Mouse (Mus musculus) CD8-positive naive resting alpha-beta T cell, adult 2 months (primary cell): ENCODE data around the gene Qpctl.
A peak's percentile ranks its signal among the peaks of the same experiment; 100 is the strongest.

Experiments used
- DNase-seq, 2 experiments: peaks; one replicate each; pipeline ENCODE4 v3.0.0; 2022; ENCODE audit warnings: low read depth in 2 of 2, low spot score in 2 of 2

Gene Qpctl

DNA sequence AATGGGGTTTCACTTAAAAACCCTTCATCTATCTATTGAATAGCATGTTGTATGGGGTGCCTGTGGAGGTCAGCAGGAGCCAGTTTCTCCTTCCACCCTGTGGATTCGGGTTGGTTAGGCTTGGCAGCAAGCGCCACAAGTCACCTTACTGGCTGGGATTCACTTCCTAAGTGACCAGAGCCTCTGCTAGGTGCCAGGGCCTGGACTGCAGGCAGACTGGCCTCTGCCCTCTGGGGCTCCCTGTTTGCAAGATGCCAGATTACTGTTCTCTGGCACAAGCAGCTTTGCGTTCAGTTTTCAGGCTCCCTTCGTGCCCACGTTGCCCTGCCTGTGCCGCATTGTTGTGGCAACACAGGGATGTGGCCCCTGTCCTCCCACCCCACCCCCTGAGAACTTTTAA lies 24.4 kb downstream of the Qpctl start:
- no peak for DNase-seq

DNA sequence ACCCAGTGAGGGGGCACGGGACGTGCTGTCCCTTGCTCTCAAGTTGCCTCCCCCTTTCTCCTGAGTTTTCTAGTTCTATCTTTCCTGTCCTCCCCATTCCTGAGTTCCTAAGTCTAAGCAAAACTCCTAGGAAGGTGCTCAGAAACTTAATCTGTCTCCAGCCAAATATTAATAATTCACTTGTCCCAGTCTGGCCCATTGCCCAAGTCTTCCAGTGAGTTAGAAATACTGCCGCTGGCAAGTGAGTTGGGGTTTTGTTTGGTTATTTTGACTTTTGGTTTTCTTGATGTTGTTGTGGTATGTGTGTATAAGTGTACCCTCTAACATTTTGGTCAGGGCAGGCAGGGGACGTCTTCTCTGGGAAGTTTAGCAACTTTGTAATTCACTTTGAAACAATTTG lies 27.4 kb downstream of the Qpctl start:
- no peak for DNase-seq

DNA sequence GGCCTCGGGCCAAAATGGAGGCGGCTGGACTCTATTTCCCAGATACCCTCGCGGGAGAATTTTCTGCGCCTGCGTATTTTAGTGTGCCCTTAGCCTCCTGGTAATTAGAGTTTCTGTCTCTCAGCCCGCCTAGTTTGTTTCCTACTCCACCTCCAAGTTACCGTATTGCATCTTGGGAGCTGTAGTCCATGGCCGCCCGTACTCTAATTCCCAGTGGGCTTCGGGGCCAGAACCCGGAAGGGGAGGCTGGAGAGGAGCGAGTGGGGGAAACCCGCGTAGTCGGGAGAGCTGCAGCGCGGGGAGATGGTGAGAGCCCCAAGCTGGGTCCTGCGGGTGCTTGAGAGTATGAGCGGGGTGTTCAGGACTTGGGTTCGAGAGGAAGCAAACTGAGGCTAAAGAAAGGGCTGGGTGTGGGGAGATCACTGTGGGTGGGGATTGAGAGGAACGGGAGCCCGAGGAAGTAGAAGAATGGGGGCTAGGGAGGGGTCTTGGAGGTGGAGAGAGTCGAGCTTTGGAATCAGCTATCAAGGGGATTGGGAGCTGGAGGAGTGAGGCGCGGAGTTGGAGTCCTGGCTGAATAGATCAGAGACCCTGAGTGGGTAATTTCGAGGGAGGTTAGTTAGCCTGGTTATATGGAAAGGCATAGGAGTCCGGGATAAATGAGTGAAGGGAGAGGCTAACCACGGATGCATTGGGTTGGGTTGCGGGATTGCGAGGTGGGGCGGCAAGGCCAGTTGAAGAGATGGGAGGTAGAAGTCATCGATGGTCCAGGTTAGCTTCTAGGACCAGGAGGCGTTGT lies 29.3 kb downstream of the Qpctl start, which contains the start of gene Fbxo46:
Gene Fbxo46, plus strand, starts transcription at position 229 of the 799 bp plus-strand sequence.
- DNase-seq, result peak; percentile 89 to 93

DNA sequence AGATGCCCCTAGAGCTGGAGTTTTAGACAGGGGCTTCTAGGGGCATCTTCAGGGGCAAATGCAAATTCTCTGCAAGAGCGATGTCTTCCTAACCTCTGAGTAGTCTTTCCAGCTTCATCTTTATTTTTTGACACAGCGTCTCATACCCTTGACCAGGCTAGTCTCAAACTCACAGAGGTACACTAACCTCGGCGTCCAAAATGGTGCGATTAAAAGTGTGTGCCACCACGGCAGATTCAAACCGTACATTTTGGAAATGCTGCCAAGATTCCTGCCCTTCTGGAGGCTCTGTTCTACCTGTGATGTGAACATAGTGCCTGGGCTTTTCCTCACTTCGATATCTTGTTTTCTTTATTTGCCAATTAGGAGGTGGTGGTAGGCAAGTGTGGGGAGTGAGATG lies 30.0 kb downstream of the Qpctl start:
- no peak for DNase-seq

DNA sequence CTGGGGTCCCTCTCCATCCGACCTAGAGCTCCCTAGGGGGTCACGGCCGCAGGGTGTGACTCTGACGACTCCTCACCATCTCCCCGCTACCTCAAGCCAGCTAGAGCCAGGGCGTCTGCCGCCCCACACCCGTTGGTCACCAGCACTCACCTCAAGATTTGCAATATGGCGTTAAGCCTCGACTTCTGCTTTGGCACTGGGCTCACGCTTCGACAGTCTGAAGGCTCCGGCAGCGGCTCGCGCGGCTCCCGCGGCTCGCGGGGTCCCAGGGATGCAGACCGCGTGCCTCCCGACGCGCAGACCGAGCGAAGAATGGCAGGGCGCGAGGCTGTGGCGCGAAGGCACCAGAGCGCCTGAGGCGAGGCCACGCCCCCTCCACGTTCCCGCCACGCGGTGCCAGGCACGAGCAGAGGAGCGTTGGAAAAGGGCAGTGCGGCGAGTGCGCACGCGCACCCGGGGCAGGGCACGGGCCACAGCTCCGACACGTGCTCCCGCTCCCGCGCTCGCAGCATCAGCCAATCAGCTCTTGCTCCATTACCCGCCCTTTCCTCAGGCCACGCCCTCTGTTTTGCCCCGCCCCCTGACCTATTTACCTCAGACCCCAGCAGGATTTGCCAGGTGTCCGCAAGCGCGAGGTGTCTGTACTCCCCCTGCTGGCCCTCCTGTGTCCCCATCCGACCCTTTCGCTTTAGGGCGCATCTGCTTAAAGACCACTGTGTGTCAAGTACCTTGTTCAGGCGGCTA lies 30.9 kb downstream of the Qpctl start, which contains the start of gene Gm4969:
Gene Gm4969, minus strand, starts transcription at position 341 of the 744 bp plus-strand sequence.
- peak in 1 of 2 experiments; percentile 16 for DNase-seq

DNA sequence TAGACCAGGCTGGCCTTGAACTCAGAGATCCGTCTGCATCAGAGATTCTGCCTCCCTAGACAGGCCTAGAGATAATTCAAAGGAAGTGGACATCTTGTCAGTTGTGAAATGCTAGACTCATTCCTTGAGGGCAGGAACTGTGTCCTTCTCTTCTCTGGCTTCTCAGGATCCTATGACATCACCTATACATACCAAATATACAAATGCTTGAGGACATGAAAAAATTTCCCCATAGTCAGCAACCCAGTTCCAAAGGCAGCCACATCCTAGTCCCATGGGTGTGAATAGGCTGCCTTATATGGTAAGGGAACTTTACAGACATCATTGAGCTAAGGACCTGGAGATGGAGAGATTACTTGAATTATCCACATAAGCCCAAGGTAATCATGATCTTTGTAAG lies 39.5 kb downstream of the Qpctl start:
- no peak for DNase-seq

DNA sequence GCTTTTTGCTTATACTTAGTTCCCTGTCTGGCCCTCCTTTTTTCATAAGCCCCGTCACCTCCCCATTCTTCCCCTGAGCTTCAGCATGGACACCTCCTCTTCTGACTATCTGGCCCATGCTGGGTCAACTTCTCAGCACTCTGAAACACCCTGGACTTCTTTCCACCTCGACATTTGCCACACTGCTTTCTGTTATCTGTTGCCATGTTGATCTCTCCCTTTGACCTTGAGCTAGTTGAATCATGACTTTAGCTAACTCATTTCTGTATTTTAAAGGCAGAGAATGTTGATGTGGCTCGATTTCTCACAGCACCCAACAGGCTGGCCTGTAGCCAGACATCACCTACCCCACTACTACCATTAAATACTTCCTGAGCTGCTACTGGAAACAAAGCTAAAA lies 41.7 kb downstream of the Qpctl start:
- DNase-seq, result no peak

DNA sequence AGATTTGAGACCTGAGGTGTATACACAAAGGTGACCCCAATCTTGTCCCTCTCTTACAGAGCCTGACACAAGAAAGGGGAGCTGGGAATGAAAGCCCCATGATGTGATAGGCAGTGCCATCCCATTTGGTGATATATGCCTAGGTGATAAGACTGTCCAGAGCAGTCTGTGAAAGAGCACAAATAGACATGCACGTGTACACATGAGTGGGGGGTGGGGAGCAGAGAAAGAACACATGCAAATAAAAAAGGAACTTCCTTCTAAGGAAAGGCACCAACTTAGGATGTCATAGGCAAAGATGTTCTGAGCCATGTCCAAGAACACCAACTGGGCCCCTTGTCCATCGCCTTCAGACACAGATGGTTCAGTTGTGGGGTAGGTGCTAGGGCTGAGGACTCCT lies 44.6 kb downstream of the Qpctl start:
- no peak for DNase-seq

DNA sequence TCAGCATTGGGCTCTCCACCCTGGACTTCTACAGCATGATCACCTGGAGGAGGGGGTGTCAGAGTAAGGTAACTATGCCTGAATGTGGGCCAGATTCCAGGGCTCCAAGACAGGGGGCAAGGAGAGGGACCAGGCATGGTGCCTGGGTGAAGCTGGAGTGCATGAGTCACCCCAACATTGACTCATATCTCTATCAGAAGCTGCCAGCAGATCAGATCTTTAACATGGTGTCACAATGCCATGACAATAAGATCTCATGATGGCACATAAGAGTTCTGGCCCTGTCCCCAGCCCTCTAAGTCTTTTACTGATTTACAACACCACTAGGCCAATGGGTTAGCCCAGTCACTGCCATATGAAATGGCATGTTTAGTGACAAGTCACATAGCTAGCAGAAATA lies 45.4 kb downstream of the Qpctl start:
- no peak for DNase-seq

DNA sequence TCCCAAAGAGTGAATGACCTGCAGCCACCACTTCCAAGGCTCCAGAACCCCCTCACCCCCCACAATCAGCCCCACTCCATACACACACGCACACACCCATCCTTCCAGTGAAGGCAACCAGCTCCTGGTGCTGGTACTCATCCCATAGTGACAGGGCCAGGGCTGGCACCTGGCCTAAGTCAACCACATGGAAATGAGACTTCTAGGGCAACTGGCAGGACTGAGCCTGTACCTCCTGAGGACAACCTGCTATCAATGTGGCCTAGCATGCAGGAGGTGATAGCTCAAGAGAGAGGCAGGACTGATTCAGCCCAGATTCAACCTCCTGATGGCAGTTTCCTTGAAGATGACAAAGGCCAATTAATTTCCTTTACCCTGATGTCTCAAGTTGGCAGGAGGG lies 48.8 kb downstream of the Qpctl start:
- DNase-seq, result no peak

DNA sequence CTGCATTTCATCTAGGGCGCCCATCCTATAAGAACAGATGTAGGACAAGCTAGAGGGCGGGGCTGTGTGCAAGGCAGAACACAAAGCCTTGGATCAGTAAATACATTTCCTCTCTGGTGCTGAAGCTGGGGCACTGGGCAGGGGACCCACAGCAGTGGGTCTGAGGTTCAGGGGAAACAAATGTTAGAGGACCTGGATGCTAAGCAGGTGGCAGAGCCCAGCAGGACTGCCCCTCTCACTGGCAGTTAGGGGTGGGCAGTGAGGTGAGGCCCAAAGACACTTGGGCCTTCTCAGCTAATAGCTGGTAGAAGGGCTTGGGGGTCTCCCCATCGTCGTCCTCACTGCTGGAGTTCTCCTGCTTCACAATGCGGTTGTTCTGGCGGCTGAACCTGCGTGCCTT lies 50.3 kb downstream of the Qpctl start:
- DNase-seq, result no peak

DNA sequence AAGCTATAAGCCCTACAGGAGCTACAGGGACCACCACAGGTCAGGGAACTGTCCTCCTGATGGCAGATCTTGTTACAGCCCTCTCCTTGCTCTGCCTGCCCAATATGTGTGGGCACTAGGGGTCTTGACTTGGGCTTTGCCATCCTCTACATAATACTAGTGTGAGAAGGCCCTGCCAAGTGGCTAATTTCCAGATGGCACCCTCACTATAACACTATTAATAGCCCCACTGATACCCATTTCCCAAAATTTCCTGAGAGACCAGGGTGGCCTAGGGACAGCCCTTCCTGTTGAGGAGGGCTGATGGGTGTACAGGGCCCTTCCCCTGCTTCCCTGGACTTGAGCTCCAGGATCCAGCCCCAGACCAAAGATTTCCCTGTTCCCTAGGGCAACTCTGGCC lies 51.2 kb downstream of the Qpctl start:
- DNase-seq, result no peak

DNA sequence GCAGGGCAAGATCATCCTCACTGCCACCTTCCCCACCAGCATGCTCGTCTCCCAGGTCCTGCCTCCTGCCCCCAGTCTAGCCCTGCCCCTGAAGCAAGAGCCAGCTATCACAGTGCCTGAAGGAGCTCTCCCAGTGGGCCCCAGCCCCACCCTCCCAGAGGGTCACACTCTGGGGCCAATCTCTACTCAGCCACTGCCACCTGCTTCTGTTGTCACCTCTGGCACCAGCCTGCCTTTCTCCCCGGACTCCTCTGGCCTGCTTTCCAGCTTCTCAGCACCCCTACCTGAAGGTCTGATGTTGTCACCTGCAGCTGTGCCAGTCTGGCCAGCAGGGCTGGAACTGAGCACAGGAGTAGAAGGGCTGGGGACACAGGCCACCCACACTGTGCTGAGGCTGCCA lies 51.9 kb downstream of the Qpctl start:
- DNase-seq, result no peak

DNA sequence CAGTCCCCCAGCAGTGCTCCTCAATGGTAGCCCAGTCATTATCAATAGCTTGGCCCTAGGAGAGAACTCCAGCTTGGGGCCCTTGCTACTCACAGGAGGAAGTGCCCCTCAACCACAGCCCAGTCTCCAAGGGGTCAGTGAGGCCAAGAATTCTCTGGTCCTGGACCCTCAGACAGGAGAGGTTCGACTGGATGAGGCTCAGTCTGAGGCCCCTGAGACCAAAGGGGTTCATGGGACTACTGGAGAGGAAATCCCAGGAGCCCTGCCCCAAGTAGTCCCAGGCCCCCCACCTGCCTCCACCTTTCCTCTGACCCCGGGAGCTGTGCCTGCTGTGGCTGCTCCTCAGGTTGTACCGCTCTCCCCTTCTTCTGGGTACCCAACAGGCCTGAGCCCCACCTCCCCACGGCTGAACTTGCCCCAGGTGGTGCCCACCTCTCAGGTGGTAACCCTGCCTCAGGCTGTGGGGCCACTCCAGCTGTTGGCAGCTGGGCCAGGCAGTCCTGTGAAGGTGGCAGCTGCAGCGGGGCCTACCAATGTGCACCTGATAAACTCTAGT lies 52.6 kb downstream of the Qpctl start:
- no peak for DNase-seq

DNA sequence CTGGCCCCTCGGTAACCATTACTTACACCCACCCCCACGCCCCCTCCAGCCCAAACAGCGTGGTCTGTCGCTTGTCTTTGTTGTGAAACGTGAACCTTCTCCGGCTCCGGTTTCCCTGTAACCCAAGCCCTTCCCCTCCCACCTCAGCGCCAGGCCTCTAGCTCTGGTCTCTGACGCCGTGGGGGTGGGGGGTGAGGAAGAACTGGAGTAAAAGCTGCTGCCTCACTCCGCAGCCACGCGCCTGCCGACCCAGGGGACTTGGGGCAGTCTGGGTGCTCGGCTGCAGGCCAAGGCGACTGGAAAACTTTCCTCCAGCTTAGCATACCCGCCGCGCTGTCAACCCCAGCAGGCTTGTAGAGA lies 53.4 kb downstream of the Qpctl start:
- no peak for DNase-seq

DNA sequence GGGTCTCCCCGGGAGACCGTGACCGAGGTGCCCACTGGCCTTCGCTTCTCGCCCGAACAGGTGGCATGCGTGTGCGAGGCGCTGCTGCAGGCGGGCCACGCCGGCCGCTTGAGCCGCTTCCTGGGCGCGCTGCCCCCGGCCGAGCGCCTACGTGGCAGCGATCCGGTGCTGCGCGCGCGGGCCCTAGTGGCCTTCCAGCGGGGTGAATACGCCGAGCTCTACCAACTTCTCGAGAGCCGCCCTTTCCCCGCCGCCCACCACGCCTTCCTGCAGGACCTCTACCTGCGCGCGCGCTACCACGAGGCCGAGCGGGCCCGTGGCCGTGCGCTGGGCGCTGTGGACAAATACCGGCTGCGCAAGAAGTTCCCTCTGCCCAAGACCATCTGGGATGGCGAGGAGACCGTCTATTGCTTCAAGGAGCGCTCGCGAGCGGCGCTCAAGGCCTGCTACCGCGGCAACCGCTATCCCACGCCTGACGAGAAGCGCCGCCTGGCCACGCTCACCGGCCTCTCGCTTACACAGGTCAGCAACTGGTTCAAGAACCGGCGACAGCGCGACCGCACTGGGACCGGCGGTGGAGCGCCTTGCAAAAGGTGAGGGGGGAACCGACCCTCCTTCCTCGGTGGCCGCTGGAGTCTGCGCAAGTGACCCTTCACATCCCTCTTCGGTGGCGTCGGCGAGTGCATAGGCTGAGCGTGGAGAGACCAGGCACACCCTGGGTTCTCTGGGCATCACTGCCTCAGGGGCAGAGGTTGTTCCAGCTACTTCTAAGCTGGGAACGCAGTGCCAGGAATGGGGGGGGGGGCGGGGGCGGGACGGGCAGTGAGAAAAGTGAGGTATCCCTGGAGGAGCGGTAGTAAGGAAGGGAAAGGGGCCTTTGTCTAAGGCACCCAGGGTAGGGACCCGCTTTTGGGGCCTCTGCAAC lies 54.0 kb downstream of the Qpctl start:
- no peak for DNase-seq

DNA sequence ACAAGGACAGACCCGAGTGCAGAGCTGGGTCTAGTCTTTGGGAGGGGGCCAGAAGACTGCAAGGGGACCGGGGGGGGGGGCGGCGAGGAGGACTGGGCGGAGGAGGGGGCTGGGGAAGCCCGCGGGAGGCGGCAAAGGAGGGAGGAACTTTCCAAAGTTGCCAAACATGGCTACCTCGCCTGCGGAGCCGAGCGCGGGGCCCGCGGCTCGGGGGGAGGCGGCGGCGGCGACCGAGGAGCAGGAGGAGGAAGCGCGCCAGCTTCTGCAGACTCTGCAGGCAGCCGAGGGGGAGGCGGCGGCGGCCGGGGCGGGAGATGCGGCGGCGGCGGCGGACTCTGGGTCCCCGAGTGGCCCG lies 54.6 kb downstream of the Qpctl start, which contains the start of gene Six5:
Gene Six5, plus strand, starts transcription at position 124 of the 355 bp plus-strand sequence.
- no peak for DNase-seq

DNA sequence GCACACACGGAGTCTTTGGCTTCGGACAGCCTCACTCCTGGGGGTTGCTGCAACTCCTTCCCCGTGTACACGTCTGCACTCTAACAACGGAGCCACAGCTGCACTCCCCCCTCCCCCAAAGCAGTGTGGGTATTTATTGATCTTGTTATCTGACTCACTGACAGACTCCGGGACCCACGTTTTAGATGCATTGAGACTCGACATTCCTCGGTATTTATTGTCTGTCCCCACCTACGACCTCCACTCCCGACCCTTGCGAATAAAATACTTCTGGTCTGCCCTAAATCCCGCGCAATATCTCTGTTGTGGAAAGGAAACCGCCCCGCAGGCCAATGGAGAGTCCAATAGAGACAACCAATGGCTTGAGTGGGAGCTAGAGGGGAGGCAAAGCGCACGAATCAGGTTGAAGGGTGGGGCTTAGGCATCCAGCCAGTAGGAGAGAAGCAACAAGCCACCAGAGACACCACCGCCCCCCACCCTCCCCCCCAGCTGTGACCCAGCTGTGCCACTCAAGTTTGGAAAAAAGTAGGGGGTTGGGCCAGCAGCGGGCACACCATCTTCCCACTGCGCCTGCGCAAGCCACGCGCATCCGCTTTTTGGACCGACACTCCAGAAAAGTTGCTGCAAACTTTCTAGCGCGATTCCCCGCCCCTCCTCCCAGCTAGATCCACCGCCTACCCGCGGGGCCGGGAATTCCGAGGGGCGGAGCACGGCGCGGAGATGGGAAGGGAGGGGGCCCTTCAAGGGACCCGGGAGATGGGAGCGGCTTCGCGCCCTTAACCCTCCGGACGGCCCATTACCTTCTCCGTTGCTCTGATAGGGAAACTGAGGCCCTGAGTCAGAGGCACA lies 55.3 kb downstream of the Qpctl start:
- DNase-seq, result peak; percentile 48 to 58

DNA sequence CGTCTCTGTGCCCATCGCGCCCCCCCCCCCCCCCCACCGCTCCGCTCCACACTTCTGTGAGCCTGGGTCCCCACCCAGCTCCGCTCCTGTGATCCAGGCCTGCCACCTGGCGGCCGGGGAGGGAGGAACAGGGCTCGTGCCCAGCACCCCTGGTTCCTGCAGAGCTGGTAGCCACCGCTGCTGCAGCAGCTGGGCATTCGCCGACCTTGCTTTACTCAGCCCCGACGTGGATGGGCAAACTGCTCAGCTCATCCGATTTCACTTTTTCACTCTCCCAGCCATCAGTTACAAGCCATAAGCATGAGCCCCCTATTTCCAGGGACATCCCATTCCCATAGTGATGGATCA lies 55.9 kb downstream of the Qpctl start:
- DNase-seq, result peak; percentile 80 to 85
